Mouse (Mus musculus): Measurements from ENCODE around the gene Srsf4. TPM values are rescaled to one million over a fixed set of nuclear protein-coding genes. Genes with fewer than 3 reads are reported as not detected.

Srsf4 gene
- total RNA-seq, 2 experiments from 2014 or later, result 74.7 to 114 TPM

GRCm38 (mm10) chr4:131929146-131929545 is 55.7 kb downstream of the Srsf4 start:
- ATAC-seq (replicated peaks; ENCODE audit: low FRiP score, low TSS enrichment, poor library complexity, severe bottlenecking), result no peak

GRCm38 (mm10) chr4:131939459-131939858 is 66.0 kb downstream of the Srsf4 start:
- ATAC-seq (replicated peaks; ENCODE audit: low FRiP score, low TSS enrichment, poor library complexity, severe bottlenecking), result no peak

GRCm38 (mm10) chr4:131940846-131941245 is 67.4 kb downstream of the Srsf4 start:
- ATAC-seq (replicated peaks; ENCODE audit: low FRiP score, low TSS enrichment, poor library complexity, severe bottlenecking), result no peak

- no peak for ATAC-seq (replicated peaks; ENCODE audit: low FRiP score, low TSS enrichment, poor library complexity, severe bottlenecking)
Measured at GRCm38 (mm10) chr4:131947848-131948247, 74.4 kb downstream of the Srsf4 start.

- ATAC-seq (replicated peaks; ENCODE audit: low FRiP score, low TSS enrichment, poor library complexity, severe bottlenecking), result no peak
Measured at GRCm38 (mm10) chr4:131949903-131950302, 76.5 kb downstream of the Srsf4 start.

GRCm38 (mm10) chr4:131950657-131951056 is 77.2 kb downstream of the Srsf4 start:
- ATAC-seq (replicated peaks; ENCODE audit: low FRiP score, low TSS enrichment, poor library complexity, severe bottlenecking), result no peak

Other genes starting within 250 kb of the Srsf4 start
- gene Ptpru, start 35.3 kb upstream of the Srsf4 start, total RNA-seq (2014; fragmentation: Nextera tagmentation), result not detected in 2 replicates
- not detected in 2 replicates for gene Ptpru, start 35.3 kb upstream of the Srsf4 start, total RNA-seq (2017)
- 77.8 and 78.9 TPM in 2 replicates for gene Mecr, start 30.1 kb upstream of the Srsf4 start, total RNA-seq (2014; fragmentation: Nextera tagmentation)
- gene Mecr, start 30.1 kb upstream of the Srsf4 start, total RNA-seq (2017), result 25.5 and 63.1 TPM in 2 replicates
- gene Tmem200b, start 48.2 kb downstream of the Srsf4 start, total RNA-seq (2014; fragmentation: Nextera tagmentation), result not detected in 2 replicates
- gene Tmem200b, start 48.2 kb downstream of the Srsf4 start, total RNA-seq (2017), result 0.80 TPM in 1 of 2 replicates, not detected in the other
- 1.8 TPM in 1 of 2 replicates, not detected in the other for gene Gm10300, start 201.1 kb downstream of the Srsf4 start, total RNA-seq (2014; fragmentation: Nextera tagmentation)
- gene Gm10300, start 201.1 kb downstream of the Srsf4 start, total RNA-seq (2017), result 0.99 and 3.7 TPM in 2 replicates
- gene Epb41, start 201.7 kb downstream of the Srsf4 start, total RNA-seq (2014; fragmentation: Nextera tagmentation), result 92.6 and 109 TPM in 2 replicates
- gene Epb41, start 201.7 kb downstream of the Srsf4 start, total RNA-seq (2017), result 74.2 and 82.1 TPM in 2 replicates